Mouse (Mus musculus): ENCODE measurements around the gene Ablim2.

Gene Ablim2

GRCm38 (mm10) chr5:35770891-35771663 lies 13.4 kb downstream of the Ablim2 start:
- DNase-seq (ENCODE audit: low spot score) = no peak

DNA sequence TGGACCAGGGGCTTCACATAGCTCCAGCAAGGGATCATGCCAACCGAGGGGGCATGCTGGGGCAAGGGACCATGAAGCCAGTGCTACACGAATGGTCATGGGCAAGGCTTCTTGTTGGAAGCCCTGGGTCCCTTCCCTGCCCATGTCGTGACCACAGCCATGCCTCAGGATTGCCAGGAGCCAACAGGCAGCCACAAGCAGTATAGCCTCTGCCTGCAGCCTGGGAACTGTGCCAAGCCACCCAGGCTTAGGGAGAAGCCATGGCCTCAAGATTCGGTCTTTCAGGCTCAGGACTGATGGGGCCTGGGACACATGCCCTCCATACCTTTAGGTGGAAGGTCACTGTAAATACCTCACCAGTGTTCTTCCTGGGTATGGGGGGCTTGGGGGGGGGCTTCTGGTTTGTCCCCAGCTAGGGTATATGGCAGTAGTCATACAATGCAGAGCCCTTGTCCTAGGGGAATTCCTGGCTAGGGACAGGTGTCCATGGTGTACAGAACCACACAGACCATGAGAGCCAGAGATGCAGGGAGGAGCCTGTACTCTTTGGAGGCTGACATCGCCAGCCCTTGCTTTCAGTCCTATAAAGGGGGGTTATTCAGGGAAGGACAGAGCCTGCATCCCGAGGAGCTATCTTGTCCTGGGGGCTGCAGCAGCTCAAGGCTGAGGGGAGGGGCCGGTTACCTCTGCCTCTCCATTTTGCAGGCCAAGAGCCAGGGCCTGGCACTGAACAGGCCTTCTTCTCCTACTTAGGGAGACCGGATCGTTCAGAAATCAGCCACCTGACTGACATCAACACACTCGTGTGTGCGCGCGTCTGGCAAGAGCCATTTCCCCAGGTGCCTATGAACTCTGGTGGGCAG lies 15.8 kb downstream of the Ablim2 start:
- no peak for DNase-seq (ENCODE audit: low spot score)

GRCm38 (mm10) chr5:35774137-35774424 lies 16.4 kb downstream of the Ablim2 start:
- no peak for DNase-seq (ENCODE audit: low spot score)

DNA sequence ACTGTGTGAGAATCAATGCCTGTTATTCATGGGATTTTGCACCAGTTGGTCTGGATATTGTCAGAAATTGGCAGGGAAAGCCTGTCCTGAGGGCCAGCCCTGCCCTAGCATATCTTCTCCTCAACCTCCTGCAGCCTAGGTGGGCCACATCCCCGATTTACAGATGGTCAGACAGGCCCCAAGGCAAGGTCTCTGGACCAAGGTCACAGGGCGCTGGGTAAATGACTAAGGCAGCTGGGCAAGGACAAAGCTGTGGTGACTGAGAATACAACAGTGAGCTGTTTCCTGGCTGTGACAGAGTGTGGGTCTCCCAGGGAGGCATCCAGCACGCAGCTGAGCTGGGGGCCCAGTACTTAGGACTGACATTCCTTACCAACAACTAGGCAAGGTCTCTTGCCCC lies 23.4 kb downstream of the Ablim2 start:
- DNase-seq (ENCODE audit: low spot score) = no peak

- no peak for DNase-seq (ENCODE audit: low spot score)
These were observed 25.0 kb downstream of the Ablim2 start for GRCm38 (mm10) chr5:35782648-35783180.

DNA sequence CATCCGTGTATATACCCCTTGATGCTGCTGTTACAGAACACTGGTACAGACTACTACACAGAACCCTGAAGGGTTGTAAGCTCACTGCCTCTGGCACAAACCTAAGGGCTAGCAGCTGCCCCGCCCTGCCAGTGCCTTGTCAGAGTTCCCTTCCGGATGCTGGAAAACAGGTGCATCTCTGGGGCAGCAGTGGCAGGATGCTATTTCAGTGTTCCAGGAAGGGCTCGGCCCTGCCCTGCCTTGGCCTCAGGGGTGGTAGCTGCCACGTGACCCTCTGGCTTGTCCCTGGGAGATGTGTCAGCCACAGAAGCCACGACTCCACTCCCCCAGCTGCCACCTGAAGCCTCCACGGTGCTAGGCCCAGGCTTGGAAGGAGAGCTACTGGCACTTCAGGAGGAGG lies 28.2 kb downstream of the Ablim2 start:
- DNase-seq (ENCODE audit: low spot score) = no peak

DNA sequence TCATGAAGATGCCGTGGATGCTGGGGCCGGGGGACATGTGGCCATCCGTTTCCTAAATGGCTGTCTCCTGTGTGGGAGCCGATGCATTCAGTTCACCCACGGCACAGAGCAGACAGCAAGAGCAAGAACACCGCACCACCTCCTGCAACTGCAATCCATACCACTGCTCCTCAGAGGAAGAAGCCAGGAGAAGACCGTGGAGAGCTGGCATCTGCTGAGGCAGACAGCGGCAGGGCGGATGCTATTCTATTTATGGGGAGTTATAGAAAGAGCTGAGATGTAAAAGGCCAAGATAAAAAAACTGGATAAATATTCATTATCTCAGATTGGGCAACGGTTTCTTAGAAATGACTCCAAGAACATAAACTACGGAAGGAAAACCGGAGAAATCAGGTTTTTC lies 30.2 kb downstream of the Ablim2 start:
- DNase-seq (ENCODE audit: low spot score) = peak; percentile 39

GRCm38 (mm10) chr5:35788719-35789118 lies 31.0 kb downstream of the Ablim2 start:
- no peak for DNase-seq (ENCODE audit: low spot score)

- no peak for DNase-seq (ENCODE audit: low spot score)
These were observed 32.0 kb downstream of the Ablim2 start for GRCm38 (mm10) chr5:35789697-35790096.

DNA sequence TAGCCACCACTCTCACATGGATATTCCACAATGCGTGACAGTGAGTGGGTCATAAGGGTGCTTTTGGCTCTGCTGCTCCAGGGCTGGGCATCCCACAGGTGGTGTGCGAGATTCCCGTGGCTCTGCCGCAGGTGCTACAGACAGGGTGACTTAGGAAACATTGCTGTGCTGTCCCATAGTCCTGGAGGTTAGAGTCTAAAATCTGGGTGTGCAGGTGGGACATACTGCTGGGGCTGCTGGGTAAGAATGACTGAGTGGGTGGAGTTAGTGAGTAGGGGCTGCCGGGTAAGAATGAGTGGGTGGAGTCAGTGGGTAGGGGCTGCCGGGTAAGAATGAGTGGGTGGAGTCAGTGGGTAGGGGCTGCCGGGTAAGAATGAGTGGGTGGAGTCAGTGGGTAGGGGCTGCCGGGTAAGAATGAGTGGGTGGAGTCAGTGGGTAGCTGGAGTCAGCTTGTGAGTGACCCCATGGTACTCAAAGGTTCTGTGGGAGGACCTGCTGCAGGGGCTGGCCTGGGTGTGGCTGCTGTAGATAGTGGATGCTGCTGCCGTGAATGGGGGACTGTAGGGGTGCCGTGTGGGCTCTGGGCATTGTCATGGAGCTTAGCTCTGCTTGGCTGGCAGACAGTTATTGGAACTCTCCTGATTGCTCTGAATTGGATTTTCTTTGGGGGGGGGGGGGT lies 32.8 kb downstream of the Ablim2 start:
- no peak for DNase-seq (ENCODE audit: low spot score)

DNA sequence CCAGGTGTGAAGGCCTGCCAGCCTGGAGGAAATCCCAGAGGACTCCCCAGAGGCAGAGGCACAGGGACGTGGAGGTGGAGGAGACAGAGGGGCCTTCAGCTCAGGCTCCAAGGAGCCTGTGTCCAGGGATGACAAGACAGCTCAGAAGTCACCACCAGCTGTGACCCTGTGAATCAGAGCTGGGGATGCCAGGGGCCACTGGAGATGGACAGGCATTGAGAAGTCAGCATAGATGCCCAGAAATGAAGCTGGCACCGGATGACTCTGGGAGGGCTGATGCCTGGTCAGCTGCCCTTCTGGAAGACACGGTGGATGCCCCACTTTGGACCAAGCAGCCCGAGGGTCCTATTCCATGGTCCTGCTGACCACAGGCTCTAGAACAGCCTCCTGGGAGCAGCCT lies 36.3 kb downstream of the Ablim2 start:
- DNase-seq (ENCODE audit: low spot score) = no peak

GRCm38 (mm10) chr5:35794942-35795341 lies 37.3 kb downstream of the Ablim2 start:
- no peak for DNase-seq (ENCODE audit: low spot score)

GRCm38 (mm10) chr5:35795481-35796048 lies 37.9 kb downstream of the Ablim2 start:
- DNase-seq (ENCODE audit: low spot score) = peak; percentile 81

- no peak for DNase-seq (ENCODE audit: low spot score)
These were observed 38.5 kb downstream of the Ablim2 start for GRCm38 (mm10) chr5:35796136-35796535.

DNA sequence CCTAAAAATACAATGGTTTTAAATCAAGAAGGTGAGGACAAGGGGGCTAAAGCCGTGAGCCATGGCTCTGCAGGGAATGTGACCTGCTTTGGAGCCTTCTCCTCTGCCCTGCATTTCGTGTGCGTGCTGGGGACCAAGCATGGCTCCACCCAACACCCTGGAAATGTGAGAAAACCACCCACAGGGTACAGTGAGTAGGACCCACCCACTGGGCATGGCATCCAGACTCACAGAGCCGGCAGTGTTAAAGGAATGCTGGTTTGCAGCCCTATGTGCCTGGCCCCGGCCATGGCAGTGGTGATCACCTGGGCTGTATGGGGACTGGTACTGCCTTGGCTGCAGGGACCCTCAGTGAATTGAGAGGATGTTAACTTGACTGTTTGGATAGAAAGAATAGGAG lies 41.4 kb downstream of the Ablim2 start:
- DNase-seq (ENCODE audit: low spot score) = no peak

DNA sequence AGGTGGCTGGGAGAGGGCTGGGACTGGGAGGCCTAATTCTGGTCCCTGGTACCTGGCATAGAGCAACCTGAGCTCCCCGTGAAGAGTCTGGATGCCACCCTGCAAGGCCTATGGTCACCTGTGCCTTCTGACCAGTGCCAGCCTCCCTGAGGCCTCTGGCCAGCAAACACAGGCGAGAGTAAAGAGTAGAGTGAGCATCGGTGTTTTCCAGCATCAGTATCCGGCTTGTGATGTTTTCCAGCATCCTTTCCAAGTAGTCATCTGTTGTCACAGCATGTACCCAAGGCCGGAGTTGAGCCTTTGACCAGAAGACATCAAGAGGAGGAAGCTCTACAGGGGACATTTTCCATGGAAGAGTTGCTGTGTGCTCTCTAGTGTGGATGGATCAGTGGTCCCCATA lies 45.7 kb downstream of the Ablim2 start:
- no peak for DNase-seq (ENCODE audit: low spot score)

DNA sequence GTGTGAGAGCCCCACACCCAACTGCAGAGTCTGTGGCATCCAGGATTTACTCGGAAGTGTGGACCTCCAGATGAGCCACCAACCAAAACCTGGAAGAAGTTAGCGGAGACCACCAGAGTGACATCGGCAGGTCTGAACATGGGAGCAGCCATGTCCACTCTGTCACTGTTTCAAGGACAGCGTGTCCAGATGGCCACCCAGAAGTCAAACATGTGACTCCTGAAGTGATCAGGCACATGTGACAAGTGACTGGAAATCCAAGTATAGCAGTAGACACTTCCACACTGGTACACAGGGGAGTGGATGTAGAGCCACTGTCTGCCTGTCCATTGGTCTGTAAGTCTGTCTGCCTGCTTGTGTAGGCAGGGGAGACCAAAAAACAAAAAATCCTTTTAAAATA lies 47.0 kb downstream of the Ablim2 start:
- DNase-seq (ENCODE audit: low spot score) = no peak

- no peak for DNase-seq (ENCODE audit: low spot score)
These were observed 47.5 kb downstream of the Ablim2 start for GRCm38 (mm10) chr5:35805209-35805608.

GRCm38 (mm10) chr5:35807018-35807417 lies 49.3 kb downstream of the Ablim2 start:
- no peak for DNase-seq (ENCODE audit: low spot score)

DNA sequence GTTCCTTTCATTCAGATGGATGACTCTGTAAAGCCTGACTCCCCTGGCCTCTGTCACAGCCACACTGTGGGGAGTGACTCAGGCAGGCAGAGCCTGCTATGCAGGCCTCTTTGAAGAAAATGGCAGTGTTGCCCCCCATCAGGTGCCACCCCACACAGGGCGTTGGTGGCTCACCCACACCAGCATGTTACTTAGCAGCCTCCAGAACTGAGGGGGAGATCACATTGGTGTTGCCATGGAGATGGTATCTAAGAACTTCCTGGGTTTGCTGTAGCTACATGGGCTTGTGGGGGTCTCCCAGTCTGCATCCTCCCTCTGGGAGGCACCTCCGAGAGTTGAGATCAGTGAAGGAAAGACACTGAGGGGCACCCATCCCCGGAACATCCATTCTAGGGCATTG lies 52.8 kb downstream of the Ablim2 start:
- peak; percentile 50 for DNase-seq (ENCODE audit: low spot score)

DNA sequence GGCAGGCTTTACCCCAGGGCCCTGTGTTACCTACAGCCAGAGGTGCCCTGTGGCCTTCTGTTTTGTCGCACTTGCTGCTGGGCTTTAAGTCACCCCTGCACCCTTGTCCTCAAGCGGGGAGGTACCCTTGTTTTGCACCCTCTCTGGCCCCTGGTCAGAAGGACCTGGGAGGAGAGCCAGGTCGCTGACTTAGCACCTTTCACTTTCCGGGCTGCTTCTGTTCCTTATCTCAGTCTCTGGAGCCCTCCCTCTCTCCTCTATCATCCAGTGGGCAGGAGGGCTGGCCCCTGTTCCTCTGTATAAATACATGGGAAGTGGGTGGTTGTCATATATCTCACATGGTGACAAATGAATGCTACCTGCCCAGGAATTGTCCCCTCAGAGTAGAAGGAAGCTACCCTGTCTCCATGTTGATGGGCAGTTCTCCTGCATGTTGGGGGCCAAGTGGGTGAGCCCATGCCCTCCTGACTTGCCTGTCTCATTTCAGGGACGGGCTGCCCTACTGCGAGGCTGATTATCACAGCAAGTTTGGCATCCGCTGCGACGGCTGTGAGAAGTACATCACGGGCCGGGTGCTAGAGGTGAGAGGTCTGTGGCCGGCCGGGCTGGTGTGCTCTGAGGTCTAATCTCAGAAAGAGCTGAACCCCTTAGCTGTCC lies 54.1 kb downstream of the Ablim2 start:
- no peak for DNase-seq (ENCODE audit: low spot score)
